Mouse (Mus musculus) heart, embryonic 11.5 days (tissue): ENCODE measurements at regions not wholly inside any gene's neighbourhood (a gene's known extent, or its start where the extent isn't known, plus 50 kb on each side); places are given as distances from the start of the nearest gene placed in this dataset.

ENCODE experiments used
- ATAC-seq: fragments of 200-750 bp; cut with Nextera tagmentation; replicated peaks from 2 replicates; pipeline ENCODE4 v1.8.0; 2017; ENCODE audit warnings: moderate library complexity; ENCODE audit not compliant: insufficient number of reproducible peaks, low FRiP score, low TSS enrichment
- H3K27ac ChIP-seq: fragments of 300-500 bp; sonication (generic); 2 replicates; pipeline ENCODE4 v1.5.1; 2014; ENCODE audit warnings: mild to moderate bottlenecking, low read depth, low read length
- H3K27me3 ChIP-seq: fragments of 300-500 bp; sonication (generic); 2 replicates; pipeline ENCODE4 v1.6.1; 2014; ENCODE audit warnings: mild to moderate bottlenecking, low read length, mixed read lengths; ENCODE audit not compliant: control insufficient read depth, insufficient read depth
- H3K36me3 ChIP-seq: fragments of 300-500 bp; sonication (generic); 2 replicates; pipeline ENCODE4 v1.6.1; 2014; ENCODE audit warnings: mild to moderate bottlenecking, low read length, moderate library complexity, mixed read lengths; ENCODE audit not compliant: control insufficient read depth, insufficient read depth
- H3K4me1 ChIP-seq: fragments of 300-500 bp; sonication (generic); 2 replicates; pipeline ENCODE4 v1.6.1; 2014; ENCODE audit warnings: low read length; ENCODE audit not compliant: control insufficient read depth, insufficient read depth
- H3K4me2 ChIP-seq: fragments of 300-500 bp; sonication (generic); 2 replicates; pipeline ENCODE4 v1.6.1; 2014; ENCODE audit warnings: mild to moderate bottlenecking, moderate library complexity
- H3K4me3 ChIP-seq: fragments of 300-500 bp; sonication (generic); 2 replicates; pipeline ENCODE4 v1.5.1; 2014; ENCODE audit warnings: low read depth, low read length
- H3K9ac ChIP-seq: fragments of 300-500 bp; sonication (generic); 2 replicates; pipeline ENCODE4 v1.6.1; 2014; ENCODE audit warnings: mild to moderate bottlenecking, low read depth, low read length, moderate library complexity
- H3K9me3 ChIP-seq: fragments of 300-500 bp; sonication (generic); replicated peaks from 2 replicates; pipeline ENCODE4 v1.6.1; 2016; ENCODE audit warnings: low read length; ENCODE audit not compliant: control insufficient read depth
- WGBS: fragments of 180-500 bp; shearing (Covaris S2); extraction: QIAGEN DNeasy Blood & Tissue Kit; methylation state at CpG from one replicate; pipeline ENCODE4 v1.1.7; 2014; ENCODE audit not compliant: insufficient replicate concordance; 5-methylcytosine and 5-hydroxymethylcytosine counted together

DNA sequence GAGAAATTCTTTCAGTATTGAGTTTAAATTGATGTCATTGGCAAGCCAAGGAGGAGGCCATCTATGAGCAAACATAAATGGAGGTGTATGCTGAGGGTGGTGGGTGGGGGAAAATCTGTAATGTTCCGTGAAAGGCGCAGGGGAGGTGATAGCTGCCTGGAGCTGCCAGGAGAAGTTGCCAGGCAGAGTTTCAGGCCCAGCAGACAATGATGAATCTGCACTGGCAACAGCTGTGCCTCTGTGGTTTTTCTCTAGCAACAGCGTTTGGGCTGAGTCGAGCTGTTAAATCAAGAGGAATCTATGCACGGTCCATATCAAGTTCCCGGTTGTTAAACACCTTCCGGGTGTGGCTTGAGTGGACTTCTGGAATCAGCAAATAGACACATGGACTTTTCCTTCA is 120.7 kb upstream of the Lhx8 start:
- H3K4me1 ChIP-seq, result no peaks in the 10 kb centered on the region
- no peaks in the 10 kb centered on the region for H3K36me3 ChIP-seq
- no peak overlapping the region for H3K9ac ChIP-seq
- no peak for ATAC-seq
- H3K4me2 ChIP-seq, result no peak overlapping the region
- no peak overlapping the region for H3K4me3 ChIP-seq
- WGBS, result 75% methylated on average over 7 of the region's 7 CpGs
- no peaks in the 10 kb centered on the region for H3K9me3 ChIP-seq
- no peaks in the 10 kb centered on the region for H3K27me3 ChIP-seq
- no peak overlapping the region for H3K27ac ChIP-seq

DNA sequence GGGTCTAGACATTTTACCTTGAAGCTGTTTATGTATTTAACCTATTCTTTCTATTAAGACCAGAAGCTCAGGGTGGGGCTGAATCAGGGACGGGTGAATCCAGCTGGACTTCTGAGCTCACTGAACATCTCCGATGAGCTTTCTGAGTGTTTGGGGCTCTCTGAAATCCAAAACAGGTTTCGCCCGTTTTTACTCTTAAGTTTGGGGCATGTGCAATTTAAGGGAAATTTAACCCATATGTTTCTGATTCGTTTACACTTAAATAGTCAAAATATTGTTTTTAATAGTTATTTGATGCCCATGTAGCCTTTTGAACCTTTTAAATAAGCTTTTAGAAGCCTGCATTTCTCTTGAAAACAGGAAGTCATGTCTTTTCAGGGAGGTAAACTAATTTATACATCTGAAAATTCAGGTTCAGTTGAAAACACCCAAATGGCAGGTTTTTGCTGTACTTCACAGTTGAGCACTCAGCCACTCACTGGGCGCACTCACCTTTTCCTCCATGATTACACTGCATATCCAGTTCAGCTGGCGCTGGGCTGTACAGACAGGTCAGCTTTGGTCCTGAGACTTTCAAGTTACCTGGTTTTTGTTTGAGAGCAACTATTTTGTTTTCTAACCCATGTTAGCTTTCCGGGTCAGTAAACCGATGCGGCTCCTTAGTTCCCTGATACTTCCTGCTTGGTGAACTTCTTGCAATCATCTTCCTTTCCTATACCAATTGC is 113.1 kb upstream of the Lhx8 start:
- H3K27ac ChIP-seq, result no peak overlapping the region
- no peak overlapping the region for H3K9ac ChIP-seq
- H3K27me3 ChIP-seq, result no peaks in the 10 kb centered on the region
- no peaks in the 10 kb centered on the region for H3K9me3 ChIP-seq
- H3K4me3 ChIP-seq, result no peak overlapping the region
- no peaks in the 10 kb centered on the region for H3K4me1 ChIP-seq
- H3K36me3 ChIP-seq, result no peaks in the 10 kb centered on the region
- H3K4me2 ChIP-seq, result no peak overlapping the region
- WGBS, result 78% methylated on average over 10 of the region's 10 CpGs
- ATAC-seq, result no peak

DNA sequence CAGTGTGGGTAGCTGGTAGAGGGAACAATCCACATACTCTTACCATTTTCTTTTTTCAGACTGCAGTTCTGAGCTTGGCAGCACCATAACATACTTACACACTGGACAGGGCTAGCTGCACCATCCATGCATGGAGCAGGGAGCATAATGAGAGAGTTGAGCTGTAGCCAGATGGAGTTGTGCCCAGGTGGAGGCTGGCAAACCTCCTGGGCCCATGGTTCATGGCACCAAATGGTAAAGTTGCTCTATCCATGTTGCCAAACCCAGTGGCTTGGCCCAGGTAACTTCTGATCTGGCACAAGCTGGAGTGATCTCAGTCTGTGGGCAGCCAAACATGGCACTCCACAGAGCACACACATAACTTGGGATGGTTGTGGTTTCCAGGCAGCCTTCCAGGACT is 111.0 kb upstream of the Lhx8 start:
- H3K4me3 ChIP-seq, result no peak overlapping the region
- no peaks in the 10 kb centered on the region for H3K4me1 ChIP-seq
- no peak overlapping the region for H3K4me2 ChIP-seq
- no peaks in the 10 kb centered on the region for H3K27me3 ChIP-seq
- no peak overlapping the region for H3K27ac ChIP-seq
- H3K9ac ChIP-seq, result no peak overlapping the region
- H3K9me3 ChIP-seq, result peaks cover 2% of the 10 kb centered on the region; the same call in 1 of the 2 replicates
- no peaks in the 10 kb centered on the region for H3K36me3 ChIP-seq
- ATAC-seq, result no peak

- Histone ChIP-seq H3K27ac (no peak overlapping the region), H3K4me1 (no peaks in the 10 kb centered on the region), H3K4me2 (no peak overlapping the region), H3K36me3 (no peaks in the 10 kb centered on the region), H3K4me3 (no peak overlapping the region), H3K27me3 (no peaks in the 10 kb centered on the region), H3K9ac (no peak overlapping the region), H3K9me3 (peaks cover 2% of the 10 kb centered on the region; the same call in 1 of the 2 replicates)
- ATAC-seq, result no peak
- WGBS, result 72% methylated on average over 2 of the region's 2 CpGs
Observed at GRCm38 (mm10) chr3:154440899-154441298, 110.4 kb upstream of the Lhx8 start.

- no peaks in the 10 kb centered on the region for H3K9me3 ChIP-seq
- no peaks in the 10 kb centered on the region for H3K4me1 ChIP-seq
- no peak overlapping the region for H3K4me3 ChIP-seq
- no peak for ATAC-seq
- no peak overlapping the region for H3K9ac ChIP-seq
- no peak overlapping the region for H3K4me2 ChIP-seq
- 86% methylated on average over 7 of the region's 7 CpGs for WGBS
- no peaks in the 10 kb centered on the region for H3K27me3 ChIP-seq
- H3K27ac ChIP-seq, result no peak overlapping the region
- no peaks in the 10 kb centered on the region for H3K36me3 ChIP-seq
Observed at GRCm38 (mm10) chr3:154430856-154431255, 100.4 kb upstream of the Lhx8 start.

- ATAC-seq, result no peak
- Histone ChIP-seq H3K36me3 (no peaks in the 10 kb centered on the region), H3K9me3 (no peaks in the 10 kb centered on the region), H3K9ac (no peak overlapping the region), H3K4me1 (no peaks in the 10 kb centered on the region), H3K27me3 (no peaks in the 10 kb centered on the region), H3K4me2 (no peak overlapping the region), H3K27ac (no peak overlapping the region), H3K4me3 (no peak overlapping the region)
- WGBS, result 82% methylated on average over 6 of the region's 6 CpGs
Observed at GRCm38 (mm10) chr3:154429666-154430065, 99.2 kb upstream of the Lhx8 start.

DNA sequence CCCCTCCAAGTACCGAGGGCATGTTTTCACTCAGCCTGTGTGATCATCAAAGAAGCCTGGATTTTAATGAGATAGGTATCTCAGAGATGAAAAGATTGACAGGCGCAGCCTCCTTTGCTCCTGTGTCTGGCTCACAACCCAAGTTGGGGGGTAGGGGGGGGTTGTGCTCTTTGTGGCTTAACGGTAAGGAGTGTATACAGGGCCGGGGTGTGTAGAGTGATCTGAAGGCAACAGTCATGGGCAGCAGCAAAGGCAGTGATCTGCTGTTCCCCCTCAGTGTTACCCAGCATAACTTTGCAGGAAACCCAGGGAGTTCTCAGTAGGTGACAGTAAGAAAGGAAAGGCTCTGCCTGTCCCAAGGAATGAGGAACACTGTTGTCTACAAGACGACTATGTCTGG is 94.1 kb upstream of the Lhx8 start:
- Histone ChIP-seq H3K4me1 (no peaks in the 10 kb centered on the region), H3K9me3 (no peaks in the 10 kb centered on the region), H3K4me2 (no peak overlapping the region), H3K27ac (no peak overlapping the region), H3K9ac (no peak overlapping the region), H3K36me3 (no peaks in the 10 kb centered on the region), H3K27me3 (no peaks in the 10 kb centered on the region), H3K4me3 (no peak overlapping the region)
- WGBS, result 74% methylated on average over 5 of the region's 5 CpGs
- ATAC-seq, result no peak

DNA sequence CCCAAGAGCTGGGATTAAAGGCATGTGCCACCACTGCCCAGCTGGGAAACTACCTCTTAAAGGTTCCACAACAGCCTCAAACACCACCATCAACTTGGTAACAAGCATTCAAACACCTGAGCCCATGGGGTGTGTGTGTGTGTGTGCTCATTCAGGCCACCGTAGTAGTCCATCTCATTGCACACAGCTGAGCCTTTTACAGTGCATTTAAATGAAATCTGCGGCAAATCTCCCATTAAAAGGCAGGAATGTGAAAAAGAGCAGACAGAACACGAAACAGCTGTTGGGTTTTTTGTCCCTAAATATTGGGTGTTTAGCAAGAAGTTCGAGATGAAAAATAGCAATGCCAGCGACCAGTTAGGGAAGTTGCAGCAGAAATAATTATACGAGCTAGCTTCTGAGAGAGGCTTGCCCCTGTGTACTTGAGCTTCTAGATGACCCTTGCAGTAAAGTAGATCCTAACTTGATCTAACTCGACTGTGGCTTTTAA is 91.0 kb upstream of the Lhx8 start:
- no peaks in the 10 kb centered on the region for H3K4me1 ChIP-seq
- WGBS, result 84% methylated on average over 7 of the region's 7 CpGs

DNA sequence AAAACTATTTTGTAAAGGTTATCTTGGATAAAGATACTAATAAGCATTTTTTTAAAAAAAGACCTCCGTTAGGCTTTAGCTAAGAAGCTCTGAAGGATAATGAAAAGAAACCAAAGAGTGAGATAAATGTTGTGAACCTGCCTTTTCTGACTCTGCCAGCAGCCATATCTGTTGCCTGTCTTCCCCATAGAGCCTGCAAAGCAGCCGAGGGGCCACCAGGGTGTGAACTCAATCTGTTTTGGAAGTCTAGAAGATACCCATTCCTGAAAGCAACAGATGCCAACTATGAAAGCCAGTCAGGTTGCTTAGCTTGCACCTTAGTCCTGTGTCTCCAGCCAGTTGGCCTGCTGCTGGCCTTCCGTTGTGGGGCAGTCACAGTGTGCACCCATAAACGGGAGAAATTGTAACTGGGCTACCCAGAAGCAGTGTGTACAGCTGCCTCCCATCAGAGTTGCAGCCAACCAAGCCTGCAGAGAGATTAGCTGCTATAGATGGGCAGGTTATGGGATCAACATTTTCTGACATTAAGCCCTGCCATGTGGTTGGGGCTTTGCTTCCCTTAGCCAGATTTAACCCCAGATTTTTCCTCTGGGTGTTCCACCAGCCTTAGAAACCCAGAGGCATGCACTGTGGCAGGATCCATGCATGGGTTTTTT is 87.8 kb upstream of the Lhx8 start:
- Histone ChIP-seq H3K4me2 (no peak overlapping the region), H3K27ac (no peak overlapping the region), H3K9ac (no peak overlapping the region), H3K36me3 (no peaks in the 10 kb centered on the region), H3K27me3 (no peaks in the 10 kb centered on the region), H3K4me1 (no peaks in the 10 kb centered on the region), H3K9me3 (no peaks in the 10 kb centered on the region), H3K4me3 (no peak overlapping the region)
- no peak for ATAC-seq
- WGBS, result 59% methylated on average over 4 of the region's 4 CpGs

More for the DNA sequence above, 91.0 kb upstream of the Lhx8 start:
- H3K4me2 ChIP-seq, result no peak overlapping the region
- no peaks in the 10 kb centered on the region for H3K36me3 ChIP-seq
- no peak overlapping the region for H3K9ac ChIP-seq
- H3K27me3 ChIP-seq, result no peaks in the 10 kb centered on the region
- ATAC-seq, result no peak
- H3K9me3 ChIP-seq, result no peaks in the 10 kb centered on the region
- no peak overlapping the region for H3K27ac ChIP-seq
- H3K4me3 ChIP-seq, result no peak overlapping the region
